Mouse (Mus musculus): ENCODE data around the gene Stambpl1. TPM values are rescaled to one million over a fixed set of nuclear protein-coding genes. Genes with fewer than 3 reads are reported as not detected.

The Stambpl1 gene
- polyA plus RNA-seq, 1 experiment from 2014 or later: 12.0 TPM

- no peaks in the 10 kb centered on the region for H3K27me3 ChIP-seq (ENCODE audit: control insufficient read depth, insufficient read depth, low read length)
- no peak overlapping the region for H3K4me3 ChIP-seq (ENCODE audit: low read depth, low read length)
- 93% methylated on average over 8 of the region's 8 CpGs for WGBS
- H3K9ac ChIP-seq (ENCODE audit: low read length): no peak overlapping the region
- no peaks in the 10 kb centered on the region for H3K9me3 ChIP-seq (ENCODE audit: control insufficient read depth, low read length)
- no peak overlapping the region for H3K27ac ChIP-seq (replicated peaks; ENCODE audit: low read depth, low read length)
- H3K4me2 ChIP-seq (ENCODE audit: low read depth, severe bottlenecking): no peak overlapping the region
- H3K36me3 ChIP-seq (ENCODE audit: control insufficient read depth, insufficient read depth, low read length): no peaks in the 10 kb centered on the region
- ATAC-seq (ENCODE audit: insufficient number of reproducible peaks, low FRiP score, low TSS enrichment, low read depth) (no peak), DNase-seq (ENCODE audit: low spot score) (no peak)
- no peaks in the 10 kb centered on the region for H3K4me1 ChIP-seq (ENCODE audit: control insufficient read depth, insufficient read depth, low read length)
Observed at GRCm38 (mm10) chr19:34206760-34207440, 14.9 kb downstream of the Stambpl1 start.

GRCm38 (mm10) chr19:34209031-34209430 is 17.0 kb downstream of the Stambpl1 start:
- no peak overlapping the region for H3K9ac ChIP-seq (ENCODE audit: low read length)
- no peak overlapping the region for H3K4me2 ChIP-seq (ENCODE audit: low read depth, severe bottlenecking)
- no peak overlapping the region for H3K27ac ChIP-seq (replicated peaks; ENCODE audit: low read depth, low read length)
- H3K4me3 ChIP-seq (ENCODE audit: low read depth, low read length): no peak overlapping the region
- H3K4me1 ChIP-seq (ENCODE audit: control insufficient read depth, insufficient read depth, low read length): no peaks in the 10 kb centered on the region
- H3K36me3 ChIP-seq (ENCODE audit: control insufficient read depth, insufficient read depth, low read length): no peaks in the 10 kb centered on the region
- H3K27me3 ChIP-seq (ENCODE audit: control insufficient read depth, insufficient read depth, low read length): no peaks in the 10 kb centered on the region
- no peaks in the 10 kb centered on the region for H3K9me3 ChIP-seq (ENCODE audit: control insufficient read depth, low read length)
- DNase-seq (ENCODE audit: low spot score) (no peak), ATAC-seq (ENCODE audit: insufficient number of reproducible peaks, low FRiP score, low TSS enrichment, low read depth) (no peak)
- WGBS: 83% methylated on average over 3 of the region's 3 CpGs

- Histone ChIP-seq H3K27me3 (ENCODE audit: control insufficient read depth, insufficient read depth, low read length) (no peaks in the 10 kb centered on the region), H3K4me1 (ENCODE audit: control insufficient read depth, insufficient read depth, low read length) (no peaks in the 10 kb centered on the region), H3K4me3 (ENCODE audit: low read depth, low read length) (no peak overlapping the region), H3K9me3 (ENCODE audit: control insufficient read depth, low read length) (no peaks in the 10 kb centered on the region), H3K9ac (ENCODE audit: low read length) (no peak overlapping the region), H3K4me2 (ENCODE audit: low read depth, severe bottlenecking) (no peak overlapping the region), H3K27ac (replicated peaks; ENCODE audit: low read depth, low read length) (no peak overlapping the region), H3K36me3 (ENCODE audit: control insufficient read depth, insufficient read depth, low read length) (no peaks in the 10 kb centered on the region)
- DNase-seq (ENCODE audit: low spot score) (no peak), ATAC-seq (ENCODE audit: insufficient number of reproducible peaks, low FRiP score, low TSS enrichment, low read depth) (no peak)
- WGBS: 76% methylated on average over 8 of the region's 8 CpGs
Observed at GRCm38 (mm10) chr19:34209930-34210581, 18.0 kb downstream of the Stambpl1 start.

GRCm38 (mm10) chr19:34210841-34211240 is 18.8 kb downstream of the Stambpl1 start:
- Histone ChIP-seq H3K9ac (ENCODE audit: low read length) (no peak overlapping the region), H3K36me3 (ENCODE audit: control insufficient read depth, insufficient read depth, low read length) (no peaks in the 10 kb centered on the region), H3K9me3 (ENCODE audit: control insufficient read depth, low read length) (no peaks in the 10 kb centered on the region), H3K4me1 (ENCODE audit: control insufficient read depth, insufficient read depth, low read length) (no peaks in the 10 kb centered on the region), H3K27me3 (ENCODE audit: control insufficient read depth, insufficient read depth, low read length) (no peaks in the 10 kb centered on the region), H3K27ac (replicated peaks; ENCODE audit: low read depth, low read length) (no peak overlapping the region), H3K4me2 (ENCODE audit: low read depth, severe bottlenecking) (no peak overlapping the region), H3K4me3 (ENCODE audit: low read depth, low read length) (no peak overlapping the region)
- WGBS: 75% methylated on average over 2 of the region's 2 CpGs
- DNase-seq (ENCODE audit: low spot score): no peak
- no peak for ATAC-seq (ENCODE audit: insufficient number of reproducible peaks, low FRiP score, low TSS enrichment, low read depth)

- Histone ChIP-seq H3K36me3 (ENCODE audit: control insufficient read depth, insufficient read depth, low read length) (no peaks in the 10 kb centered on the region), H3K4me1 (ENCODE audit: control insufficient read depth, insufficient read depth, low read length) (no peaks in the 10 kb centered on the region), H3K9me3 (ENCODE audit: control insufficient read depth, low read length) (no peaks in the 10 kb centered on the region), H3K9ac (ENCODE audit: low read length) (no peak overlapping the region), H3K4me2 (ENCODE audit: low read depth, severe bottlenecking) (no peak overlapping the region), H3K4me3 (ENCODE audit: low read depth, low read length) (no peak overlapping the region), H3K27me3 (ENCODE audit: control insufficient read depth, insufficient read depth, low read length) (no peaks in the 10 kb centered on the region), H3K27ac (replicated peaks; ENCODE audit: low read depth, low read length) (no peak overlapping the region)
- ATAC-seq (ENCODE audit: insufficient number of reproducible peaks, low FRiP score, low TSS enrichment, low read depth) (no peak), DNase-seq (ENCODE audit: low spot score) (no peak)
- 88% methylated on average over 12 of the region's 12 CpGs for WGBS
Observed at GRCm38 (mm10) chr19:34212489-34213250, 20.6 kb downstream of the Stambpl1 start.

- Histone ChIP-seq H3K27ac (replicated peaks; ENCODE audit: low read depth, low read length) (no peak overlapping the region), H3K9me3 (ENCODE audit: control insufficient read depth, low read length) (no peaks in the 10 kb centered on the region), H3K9ac (ENCODE audit: low read length) (no peak overlapping the region), H3K4me2 (ENCODE audit: low read depth, severe bottlenecking) (no peak overlapping the region), H3K4me3 (ENCODE audit: low read depth, low read length) (no peak overlapping the region), H3K27me3 (ENCODE audit: control insufficient read depth, insufficient read depth, low read length) (no peaks in the 10 kb centered on the region), H3K36me3 (ENCODE audit: control insufficient read depth, insufficient read depth, low read length) (no peaks in the 10 kb centered on the region), H3K4me1 (ENCODE audit: control insufficient read depth, insufficient read depth, low read length) (no peaks in the 10 kb centered on the region)
- no peak for DNase-seq (ENCODE audit: low spot score)
- no peak for ATAC-seq (ENCODE audit: insufficient number of reproducible peaks, low FRiP score, low TSS enrichment, low read depth)
Observed at GRCm38 (mm10) chr19:34213251-34213645, 21.2 kb downstream of the Stambpl1 start.

GRCm38 (mm10) chr19:34214136-34214535 is 22.1 kb downstream of the Stambpl1 start:
- Histone ChIP-seq H3K27ac (replicated peaks; ENCODE audit: low read depth, low read length) (no peak overlapping the region), H3K27me3 (ENCODE audit: control insufficient read depth, insufficient read depth, low read length) (no peaks in the 10 kb centered on the region), H3K9ac (ENCODE audit: low read length) (no peak overlapping the region), H3K4me3 (ENCODE audit: low read depth, low read length) (no peak overlapping the region), H3K36me3 (ENCODE audit: control insufficient read depth, insufficient read depth, low read length) (no peaks in the 10 kb centered on the region), H3K4me2 (ENCODE audit: low read depth, severe bottlenecking) (no peak overlapping the region), H3K9me3 (ENCODE audit: control insufficient read depth, low read length) (no peaks in the 10 kb centered on the region), H3K4me1 (ENCODE audit: control insufficient read depth, insufficient read depth, low read length) (no peaks in the 10 kb centered on the region)
- no peak for DNase-seq (ENCODE audit: low spot score)
- ATAC-seq (ENCODE audit: insufficient number of reproducible peaks, low FRiP score, low TSS enrichment, low read depth): no peak
- WGBS: 62% methylated on average over 4 of the region's 4 CpGs

GRCm38 (mm10) chr19:34216956-34217355 is 24.9 kb downstream of the Stambpl1 start:
- Histone ChIP-seq H3K9me3 (ENCODE audit: control insufficient read depth, low read length) (no peaks in the 10 kb centered on the region), H3K27me3 (ENCODE audit: control insufficient read depth, insufficient read depth, low read length) (no peaks in the 10 kb centered on the region), H3K4me2 (ENCODE audit: low read depth, severe bottlenecking) (no peak overlapping the region), H3K4me3 (ENCODE audit: low read depth, low read length) (no peak overlapping the region), H3K4me1 (ENCODE audit: control insufficient read depth, insufficient read depth, low read length) (no peaks in the 10 kb centered on the region), H3K36me3 (ENCODE audit: control insufficient read depth, insufficient read depth, low read length) (no peaks in the 10 kb centered on the region), H3K27ac (replicated peaks; ENCODE audit: low read depth, low read length) (no peak overlapping the region), H3K9ac (ENCODE audit: low read length) (no peak overlapping the region)
- ATAC-seq (ENCODE audit: insufficient number of reproducible peaks, low FRiP score, low TSS enrichment, low read depth): no peak
- no peak for DNase-seq (ENCODE audit: low spot score)
- WGBS: 85% methylated on average over 5 of the region's 5 CpGs
